Mouse (Mus musculus) hindbrain, embryonic 10.5 days (tissue): ENCODE measurements around the gene Rgma. TPM values are rescaled to one million over a fixed set of nuclear protein-coding genes. Genes with fewer than 3 reads are reported as not detected.

Source experiments
- DNase-seq: peaks from one replicate; pipeline ENCODE4 v3.0.0-alpha.2; 2017; ENCODE audit warnings: low spot score
- H3K27ac ChIP-seq: fragments of 300-500 bp; sonication (generic); 2 replicates; pipeline ENCODE4 v1.5.1; 2016; ENCODE audit warnings: mild to moderate bottlenecking, moderate library complexity
- H3K27me3 ChIP-seq: fragments of 300-500 bp; sonication (generic); 2 replicates; pipeline ENCODE4 v1.6.1; 2016; ENCODE audit warnings: mild to moderate bottlenecking; ENCODE audit not compliant: poor library complexity, insufficient read depth, severe bottlenecking
- H3K36me3 ChIP-seq: fragments of 300-500 bp; sonication (generic); 2 replicates; pipeline ENCODE4 v1.6.1; 2016; ENCODE audit warnings: mild to moderate bottlenecking, moderate library complexity
- H3K4me1 ChIP-seq: fragments of 300-500 bp; sonication (generic); replicated peaks from 2 replicates; pipeline ENCODE4 v1.6.1; 2016; ENCODE audit warnings: mild to moderate bottlenecking
- H3K4me3 ChIP-seq: fragments of 300-500 bp; sonication (generic); 2 replicates; pipeline ENCODE4 v1.5.1; 2016; ENCODE audit warnings: mild to moderate bottlenecking, moderate library complexity
- H3K9me3 ChIP-seq: fragments of 300-500 bp; sonication (generic); 2 replicates; pipeline ENCODE4 v1.6.1; 2016; ENCODE audit warnings: mild to moderate bottlenecking, moderate library complexity
- whole genome bisulfite sequencing: fragments of 180-500 bp; shearing (Covaris S2); methylation state at CpG from one replicate; pipeline ENCODE4 v1.1.7; 2016; 5-methylcytosine and 5-hydroxymethylcytosine counted together
- polyA plus RNA-seq: library from polyadenylated mRNA; unstranded; fragments of >200 nt; fragmentation: Nextera tagmentation; extraction: Ambion mirVana; gene quantifications from 2 replicates; pipeline ENCODE4 v1.2.1, GENCODE M21; 2016

Rgma gene
- polyA plus RNA-seq, 1 experiment from 2014 or later, result 51.1 TPM

- H3K4me3 ChIP-seq, result no peak overlapping the region
- H3K4me1 ChIP-seq, result peaks cover 27% of the 10 kb centered on the region
- DNase-seq, result no peak
- peaks cover 49% of the 10 kb centered on the region for H3K36me3 ChIP-seq
- H3K27me3 ChIP-seq, result no peaks in the 10 kb centered on the region
- H3K9me3 ChIP-seq, result no peaks in the 10 kb centered on the region
- no peak overlapping the region for H3K27ac ChIP-seq
- 96% methylated on average over 6 of the region's 6 CpGs for WGBS
These were observed 52.5 kb downstream of the Rgma start for GRCm38 (mm10) chr7:73427794-73428193.

- Histone ChIP-seq H3K27me3 (no peaks in the 10 kb centered on the region), H3K27ac (no peak overlapping the region), H3K4me1 (peaks cover 20% of the 10 kb centered on the region), H3K4me3 (no peak overlapping the region), H3K36me3 (peaks cover 57% of the 10 kb centered on the region), H3K9me3 (no peaks in the 10 kb centered on the region)
- 88% methylated on average over 3 of the region's 3 CpGs for WGBS
- DNase-seq, result no peak
These were observed 53.2 kb downstream of the Rgma start for GRCm38 (mm10) chr7:73428525-73428924.

GRCm38 (mm10) chr7:73433637-73434335 is 58.5 kb downstream of the Rgma start:
- Histone ChIP-seq H3K36me3 (peaks cover 85% of the 10 kb centered on the region), H3K27me3 (no peaks in the 10 kb centered on the region), H3K4me1 (no peaks in the 10 kb centered on the region), H3K27ac (no peak overlapping the region), H3K9me3 (no peaks in the 10 kb centered on the region), H3K4me3 (no peak overlapping the region)
- no peak for DNase-seq
- WGBS, result 82% methylated on average over 6 of the region's 6 CpGs

- Histone ChIP-seq H3K27me3 (no peaks in the 10 kb centered on the region), H3K4me1 (no peaks in the 10 kb centered on the region), H3K4me3 (no peak overlapping the region), H3K36me3 (peaks cover 85% of the 10 kb centered on the region), H3K27ac (no peak overlapping the region), H3K9me3 (no peaks in the 10 kb centered on the region)
- no peak for DNase-seq
- 95% methylated on average over 2 of the region's 2 CpGs for WGBS
These were observed 59.0 kb downstream of the Rgma start for GRCm38 (mm10) chr7:73434336-73434677.

- Histone ChIP-seq H3K4me1 (no peaks in the 10 kb centered on the region), H3K36me3 (peaks cover 85% of the 10 kb centered on the region), H3K4me3 (no peak overlapping the region), H3K27ac (no peak overlapping the region), H3K9me3 (no peaks in the 10 kb centered on the region), H3K27me3 (no peaks in the 10 kb centered on the region)
- DNase-seq, result peak; percentile 37
- WGBS, result 78% methylated on average over 12 of the region's 12 CpGs
These were observed 60.4 kb downstream of the Rgma start for GRCm38 (mm10) chr7:73435685-73436084.

GRCm38 (mm10) chr7:73441802-73442201 is 66.5 kb downstream of the Rgma start:
- Histone ChIP-seq H3K9me3 (no peaks in the 10 kb centered on the region), H3K4me3 (no peak overlapping the region), H3K27me3 (no peaks in the 10 kb centered on the region), H3K27ac (no peak overlapping the region), H3K36me3 (peaks cover 100% of the 10 kb centered on the region), H3K4me1 (no peaks in the 10 kb centered on the region)
- WGBS, result 95% methylated on average over 3 of the region's 3 CpGs
- no peak for DNase-seq

GRCm38 (mm10) chr7:73442246-73442645 is 66.9 kb downstream of the Rgma start:
- Histone ChIP-seq H3K27me3 (no peaks in the 10 kb centered on the region), H3K4me1 (no peaks in the 10 kb centered on the region), H3K4me3 (no peak overlapping the region), H3K9me3 (no peaks in the 10 kb centered on the region), H3K36me3 (peaks cover 100% of the 10 kb centered on the region), H3K27ac (no peak overlapping the region)
- 96% methylated on average over 4 of the region's 4 CpGs for WGBS
- no peak for DNase-seq

GRCm38 (mm10) chr7:73451594-73451993 is 76.3 kb downstream of the Rgma start:
- no peak overlapping the region for H3K4me3 ChIP-seq
- no peaks in the 10 kb centered on the region for H3K4me1 ChIP-seq
- no peaks in the 10 kb centered on the region for H3K9me3 ChIP-seq
- WGBS, result 89% methylated on average over 4 of the region's 4 CpGs
- peaks cover 100% of the 10 kb centered on the region for H3K36me3 ChIP-seq
- no peaks in the 10 kb centered on the region for H3K27me3 ChIP-seq
- no peak for DNase-seq
- H3K27ac ChIP-seq, result no peak overlapping the region

- 95% methylated on average over 3 of the region's 3 CpGs for WGBS
- no peaks in the 10 kb centered on the region for H3K9me3 ChIP-seq
- H3K4me1 ChIP-seq, result no peaks in the 10 kb centered on the region
- no peak overlapping the region for H3K4me3 ChIP-seq
- H3K36me3 ChIP-seq, result peaks cover 100% of the 10 kb centered on the region
- no peak overlapping the region for H3K27ac ChIP-seq
- no peak for DNase-seq
- no peaks in the 10 kb centered on the region for H3K27me3 ChIP-seq
These were observed 77.0 kb downstream of the Rgma start for GRCm38 (mm10) chr7:73452187-73452808.

GRCm38 (mm10) chr7:73454113-73454512 is 78.8 kb downstream of the Rgma start:
- no peaks in the 10 kb centered on the region for H3K27me3 ChIP-seq
- H3K36me3 ChIP-seq, result peaks cover 100% of the 10 kb centered on the region
- 89% methylated on average over 12 of the region's 12 CpGs for WGBS
- no peak overlapping the region for H3K4me3 ChIP-seq
- no peaks in the 10 kb centered on the region for H3K4me1 ChIP-seq
- no peaks in the 10 kb centered on the region for H3K9me3 ChIP-seq
- DNase-seq, result no peak
- H3K27ac ChIP-seq, result no peak overlapping the region

- DNase-seq, result no peak
- WGBS, result 94% methylated on average over 2 of the region's 2 CpGs
- Histone ChIP-seq H3K27me3 (no peaks in the 10 kb centered on the region), H3K27ac (no peak overlapping the region), H3K36me3 (peaks cover 99% of the 10 kb centered on the region), H3K9me3 (no peaks in the 10 kb centered on the region), H3K4me3 (no peak overlapping the region), H3K4me1 (no peaks in the 10 kb centered on the region)
These were observed 88.2 kb downstream of the Rgma start for GRCm38 (mm10) chr7:73463546-73463945.

GRCm38 (mm10) chr7:73467741-73468140 is 92.4 kb downstream of the Rgma start:
- Histone ChIP-seq H3K27me3 (no peaks in the 10 kb centered on the region), H3K4me3 (no peak overlapping the region), H3K27ac (no peak overlapping the region), H3K4me1 (no peaks in the 10 kb centered on the region), H3K36me3 (peaks cover 99% of the 10 kb centered on the region), H3K9me3 (no peaks in the 10 kb centered on the region)
- 95% methylated on average over 3 of the region's 3 CpGs for WGBS
- no peak for DNase-seq
